Mouse (Mus musculus) small intestine, adult 2 months (tissue): ENCODE data around the gene AU022252. TPM values are rescaled to one million over a fixed set of nuclear protein-coding genes. Genes with fewer than 3 reads are reported as not detected.

ENCODE experiments used
- H3K27ac ChIP-seq: fragments of 200-500 bp; 2 replicates; pipeline ENCODE4 v1.5.1; 2012; ENCODE audit warnings: low read depth, low read length, control low read depth, inconsistent platforms; ENCODE audit not compliant: insufficient read depth
- H3K27me3 ChIP-seq: fragments of 200-500 bp; 2 replicates; pipeline ENCODE4 v1.6.1; 2012; ENCODE audit warnings: mild to moderate bottlenecking, moderate library complexity, low read length, inconsistent platforms; ENCODE audit not compliant: control insufficient read depth, insufficient read depth
- H3K36me3 ChIP-seq: fragments of 200-500 bp; 2 replicates; pipeline ENCODE4 v1.6.1; 2012; ENCODE audit warnings: mild to moderate bottlenecking, low read length, control low read depth, inconsistent platforms; ENCODE audit not compliant: control insufficient read depth, insufficient read depth
- H3K4me1 ChIP-seq: fragments of 200-500 bp; 2 replicates; pipeline ENCODE4 v1.6.1; 2012; ENCODE audit warnings: low read length, inconsistent platforms, mixed read lengths; ENCODE audit not compliant: control insufficient read depth, insufficient read depth, insufficient read length
- H3K4me3 ChIP-seq: fragments of 200-500 bp; 2 replicates; pipeline ENCODE4 v1.5.1; 2012; ENCODE audit warnings: low read depth, mild to moderate bottlenecking, control low read depth, inconsistent platforms, low read length, moderate library complexity
- CTCF ChIP-seq: fragments of 200-500 bp; IDR thresholded peaks from 2 replicates; pipeline ENCODE4 v1.5.1; 2012; ENCODE audit warnings: low read depth, mild to moderate bottlenecking, control low read depth, inconsistent platforms, low read length, moderate library complexity, mixed read lengths; ENCODE audit not compliant: insufficient replicate concordance, insufficient read length; ENCODE audit errors: extremely low read depth
- POLR2A ChIP-seq: fragments of 200-500 bp; IDR thresholded peaks from 2 replicates; pipeline ENCODE4 v1.6.1; 2012; ENCODE audit warnings: low read depth, mild to moderate bottlenecking, control low read depth, inconsistent platforms, low read length, moderate library complexity
- WGBS: fragments of 180-500 bp; shearing (Covaris S2); methylation state at CpG from one replicate; pipeline ENCODE4 v1.1.7; 2018; 5-methylcytosine and 5-hydroxymethylcytosine counted together
- polyA plus RNA-seq: library from polyadenylated mRNA; depleted of rRNA; stranded (reverse); fragments of >200 nt; gene quantifications from 2 replicates; pipeline ENCODE4 v1.2.3, GENCODE M21; 2012

AU022252 gene
- polyA plus RNA-seq, 1 experiment, result 1.9 TPM

DNA sequence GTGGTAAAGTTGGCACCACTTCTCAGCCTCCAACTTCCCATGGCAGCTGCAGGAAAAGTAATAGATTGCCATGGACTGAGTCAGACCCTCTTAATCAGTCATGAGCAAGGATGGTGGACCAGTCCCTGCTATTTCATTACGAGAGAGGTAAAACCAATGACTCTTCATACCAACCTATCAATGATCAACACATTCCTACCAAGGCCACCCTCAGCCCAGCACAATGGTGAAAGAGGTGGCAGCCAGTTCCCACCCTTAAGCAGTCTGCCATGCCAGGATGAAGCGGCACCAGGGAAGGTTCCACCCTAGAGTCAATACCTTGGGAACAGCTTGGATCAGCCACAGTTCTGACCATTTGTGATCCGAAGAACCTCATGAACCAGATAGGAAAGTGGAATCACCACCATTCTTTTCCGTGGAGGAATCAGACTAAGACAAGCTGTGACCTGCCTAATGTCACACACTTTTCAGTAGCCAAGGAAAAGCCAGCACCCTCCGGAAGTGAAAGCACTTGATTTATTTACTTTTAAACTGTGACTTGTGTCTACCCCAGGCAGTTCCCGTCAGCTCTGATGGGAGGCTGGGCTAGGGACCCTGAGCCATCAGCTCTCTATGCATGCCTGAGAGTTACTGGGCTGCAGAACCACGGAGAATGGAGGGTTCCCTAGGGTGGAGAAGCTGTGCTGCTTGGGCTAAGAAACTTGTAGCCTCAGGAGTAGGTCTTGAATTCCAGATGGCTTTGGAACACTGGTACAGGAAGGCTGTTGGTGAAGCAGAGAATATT is 19.7 kb upstream of the AU022252 start:
- no peak overlapping the region for H3K4me3 ChIP-seq
- 45% methylated on average over 7 of the region's 7 CpGs for WGBS

DNA sequence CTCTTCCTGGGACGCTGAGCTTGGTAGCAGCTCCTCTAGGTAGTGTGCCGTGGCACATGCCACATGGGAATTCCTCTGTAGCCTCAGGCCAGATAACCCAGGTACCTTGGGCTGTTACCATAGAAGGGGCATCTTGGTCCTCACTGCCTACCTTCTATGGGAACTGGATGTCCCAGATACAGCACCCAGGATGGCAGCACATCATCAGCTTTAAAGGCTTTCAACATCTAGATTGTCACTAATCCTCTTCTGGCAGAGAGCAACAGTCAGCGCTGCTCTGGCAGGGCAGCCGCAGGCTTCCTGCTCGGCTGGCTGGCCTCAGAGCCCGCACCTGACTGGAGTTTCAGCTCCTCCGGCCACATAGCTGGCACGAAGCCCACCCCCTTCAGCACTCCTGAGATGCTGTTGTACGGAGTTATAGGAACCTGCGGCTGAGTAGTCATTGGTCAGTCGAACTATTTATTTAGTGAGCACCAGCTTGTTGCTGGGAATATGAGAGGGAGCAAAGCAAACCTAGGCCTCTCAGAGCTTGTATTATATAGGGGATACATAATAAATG is 16.0 kb upstream of the AU022252 start:
- Histone ChIP-seq H3K36me3 (no peaks in the 10 kb centered on the region), H3K27ac (no peak overlapping the region), H3K4me1 (no peaks in the 10 kb centered on the region; the same call in 1 of the 2 replicates), H3K27me3 (no peaks in the 10 kb centered on the region), H3K4me3 (no peak overlapping the region)
- TF ChIP-seq CTCF (no peak), POLR2A (no peak)
- 89% methylated on average over 11 of the region's 11 CpGs for WGBS

More for the DNA sequence above, 19.7 kb upstream of the AU022252 start:
- Histone ChIP-seq H3K4me1 (no peaks in the 10 kb centered on the region; the same call in 1 of the 2 replicates), H3K27ac (no peak overlapping the region), H3K36me3 (no peaks in the 10 kb centered on the region), H3K27me3 (no peaks in the 10 kb centered on the region)
- TF ChIP-seq POLR2A (no peak), CTCF (no peak)

DNA sequence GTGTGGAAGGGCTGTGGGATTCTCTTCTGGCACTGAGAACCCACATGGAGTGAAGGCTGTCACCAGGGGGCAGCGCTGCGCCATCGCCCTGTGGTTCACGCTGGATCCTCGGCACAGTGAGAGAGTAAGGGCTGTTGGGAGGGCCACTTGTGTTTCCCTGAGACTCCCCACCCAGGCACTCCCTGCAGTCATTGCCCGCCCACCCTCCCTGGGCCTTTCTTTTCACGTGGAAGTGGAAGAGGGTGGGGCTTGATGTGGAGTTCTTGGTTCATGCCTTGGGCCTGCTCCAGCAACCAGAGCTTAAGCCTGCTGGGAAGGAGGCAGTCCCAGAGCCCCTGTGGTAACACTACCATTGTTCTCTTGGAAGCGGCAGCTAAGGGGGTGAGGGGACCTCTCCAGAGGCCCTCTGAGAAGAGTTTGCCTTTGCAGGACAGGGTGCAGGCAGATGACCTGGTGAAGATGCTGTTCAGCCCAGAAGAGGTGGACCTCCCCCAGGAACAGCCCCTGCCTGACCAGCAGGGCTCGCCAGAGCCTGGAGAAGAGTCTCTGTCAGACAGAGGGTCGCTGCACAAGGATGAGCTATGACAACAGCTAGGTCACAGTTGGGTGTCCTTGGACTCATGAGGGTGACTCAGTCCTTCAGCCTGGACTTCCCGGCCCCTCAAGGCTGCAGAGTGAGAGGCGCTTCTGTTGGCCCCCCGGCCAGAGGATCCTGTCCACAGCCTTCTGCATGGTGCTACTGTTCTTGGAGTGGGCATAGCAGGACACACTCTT is 15.1 kb upstream of the AU022252 start:
- H3K4me1 ChIP-seq, result no peaks in the 10 kb centered on the region; the same call in 1 of the 2 replicates
- peak; percentile 78 for TF ChIP-seq CTCF
- no peak for TF ChIP-seq POLR2A
- no peak overlapping the region for H3K27ac ChIP-seq
- WGBS, result 36% methylated on average over 13 of the region's 13 CpGs
- H3K4me3 ChIP-seq, result no peak overlapping the region
- H3K27me3 ChIP-seq, result no peaks in the 10 kb centered on the region
- H3K36me3 ChIP-seq, result no peaks in the 10 kb centered on the region

DNA sequence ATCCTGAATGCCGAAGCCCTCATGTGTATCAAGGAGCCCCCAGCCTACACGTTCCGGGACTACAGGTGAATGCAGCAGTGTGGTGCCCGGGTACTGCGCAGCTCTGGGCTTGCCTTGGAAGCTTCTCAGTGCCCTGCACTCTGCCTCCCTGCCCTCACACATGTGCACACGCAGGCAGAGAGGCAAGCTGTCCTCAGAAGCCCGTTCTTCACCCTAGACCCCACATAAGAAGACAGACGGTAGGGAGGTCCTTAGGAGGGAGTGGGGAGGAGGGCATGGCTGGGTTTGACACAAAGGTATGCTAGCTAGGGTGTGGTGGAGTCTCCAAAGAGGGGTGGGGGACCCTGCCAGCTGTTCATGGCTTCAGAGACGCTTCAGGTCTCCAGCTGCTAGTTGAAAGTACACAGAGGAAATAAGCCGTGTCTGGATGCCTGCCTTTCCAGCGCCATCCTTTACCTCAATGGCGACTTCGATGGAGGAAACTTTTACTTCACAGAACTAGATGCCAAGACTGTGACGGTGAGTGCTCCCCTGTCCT is 14.2 kb upstream of the AU022252 start:
- no peaks in the 10 kb centered on the region; the same call in 1 of the 2 replicates for H3K4me1 ChIP-seq
- no peaks in the 10 kb centered on the region for H3K27me3 ChIP-seq
- no peak overlapping the region for H3K27ac ChIP-seq
- WGBS, result 73% methylated on average over 14 of the region's 14 CpGs
- H3K4me3 ChIP-seq, result no peak overlapping the region
- H3K36me3 ChIP-seq, result no peaks in the 10 kb centered on the region
- TF ChIP-seq POLR2A (no peak), CTCF (no peak)

DNA sequence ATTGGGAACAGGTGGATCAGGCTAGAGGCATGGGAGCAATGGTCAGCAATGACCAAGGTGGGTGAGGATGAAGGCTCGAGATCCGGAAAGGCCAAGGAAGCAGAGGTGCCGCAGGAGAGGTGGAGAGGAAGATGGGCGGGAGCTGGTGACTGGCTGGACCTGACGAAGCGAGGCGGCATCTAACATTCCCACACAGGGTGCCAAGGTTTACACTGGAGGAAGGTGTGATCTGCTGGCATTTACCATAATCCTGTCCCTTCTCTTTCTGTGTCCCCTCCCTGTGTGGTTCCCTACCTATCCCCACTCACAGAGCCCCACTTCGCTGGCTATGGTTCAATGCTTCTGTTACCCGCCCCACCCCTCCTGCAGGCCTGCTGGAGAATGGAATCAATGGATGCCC is 13.4 kb upstream of the AU022252 start:
- Histone ChIP-seq H3K27ac (no peak overlapping the region), H3K27me3 (no peaks in the 10 kb centered on the region), H3K36me3 (no peaks in the 10 kb centered on the region), H3K4me1 (no peaks in the 10 kb centered on the region; the same call in 1 of the 2 replicates), H3K4me3 (no peak overlapping the region)
- no peak for TF ChIP-seq CTCF
- TF ChIP-seq POLR2A, result no peak
- WGBS, result 86% methylated on average over 9 of the region's 9 CpGs

DNA sequence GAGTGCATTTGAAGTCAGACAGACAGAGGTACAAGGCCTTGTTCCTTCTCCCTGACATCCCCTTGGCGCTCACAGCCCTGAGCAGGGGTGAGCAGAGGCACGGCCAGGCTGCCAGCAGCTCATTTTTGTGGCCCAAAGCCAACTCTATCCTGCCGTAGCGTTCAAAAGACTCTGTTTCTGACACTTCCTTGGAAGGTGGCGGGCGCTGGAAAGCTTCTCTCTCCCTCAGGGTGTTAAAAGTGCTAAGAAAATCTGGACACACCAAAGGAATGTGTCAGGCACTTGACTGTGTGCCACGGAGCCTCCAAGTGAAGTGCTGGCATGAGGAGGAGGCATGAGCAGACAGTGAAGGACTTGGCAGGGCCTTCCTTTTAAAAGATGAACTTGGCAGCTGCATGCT is 13.0 kb upstream of the AU022252 start:
- Histone ChIP-seq H3K27me3 (no peaks in the 10 kb centered on the region), H3K36me3 (no peaks in the 10 kb centered on the region), H3K4me1 (no peaks in the 10 kb centered on the region; the same call in 1 of the 2 replicates), H3K4me3 (no peak overlapping the region), H3K27ac (no peak overlapping the region)
- TF ChIP-seq POLR2A (no peak), CTCF (no peak)
- WGBS, result 38% methylated on average over 7 of the region's 7 CpGs

DNA sequence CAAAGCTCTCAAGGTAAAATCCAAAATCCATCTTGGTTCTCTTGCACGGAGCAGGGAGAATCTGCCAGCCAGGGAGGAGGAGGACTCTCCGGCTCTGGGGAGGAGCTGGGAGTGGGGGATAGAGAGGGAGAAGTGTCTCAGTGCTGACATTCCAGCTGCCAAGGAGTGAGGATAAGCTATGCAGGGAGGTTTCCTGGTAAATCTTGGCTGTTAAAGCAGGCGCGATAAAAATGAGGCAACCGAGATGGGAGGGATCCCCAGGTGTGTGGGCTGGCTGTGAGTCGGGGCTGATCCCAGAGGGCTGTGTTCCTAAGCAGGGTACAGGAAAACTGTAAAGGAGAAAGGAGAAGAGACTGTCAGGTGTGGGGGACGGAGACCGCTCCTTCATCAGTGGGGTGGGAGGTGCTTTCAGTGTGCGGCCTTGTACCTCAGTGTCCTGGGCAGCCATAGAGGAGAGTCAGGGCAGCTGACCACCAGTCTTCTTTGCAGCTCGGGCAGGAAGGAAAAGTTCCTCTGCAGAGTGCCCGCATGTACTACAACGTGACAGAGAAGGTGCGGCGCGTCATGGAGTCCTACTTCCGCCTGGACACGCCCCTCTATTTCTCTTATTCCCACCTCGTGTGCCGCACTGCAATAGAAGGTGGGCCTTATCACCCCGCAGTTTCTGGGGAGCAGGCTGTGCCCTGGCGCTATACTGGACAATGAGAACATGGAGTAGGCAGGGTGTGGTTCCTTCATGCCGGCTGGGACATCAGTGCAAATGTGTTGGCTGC is 12.1 kb upstream of the AU022252 start:
- no peak overlapping the region for H3K27ac ChIP-seq
- TF ChIP-seq CTCF, result no peak
- TF ChIP-seq POLR2A, result no peak
- peak overlapping the region; percentile 26; the same call in 1 of the 2 replicates for H3K4me3 ChIP-seq
- 51% methylated on average over 22 of the region's 22 CpGs for WGBS
- H3K27me3 ChIP-seq, result no peaks in the 10 kb centered on the region
- H3K36me3 ChIP-seq, result no peaks in the 10 kb centered on the region
- no peaks in the 10 kb centered on the region; the same call in 1 of the 2 replicates for H3K4me1 ChIP-seq
